Mouse (Mus musculus): ENCODE data around the gene Dis3l2. TPM values are rescaled to one million over a fixed set of nuclear protein-coding genes. Genes with fewer than 3 reads are reported as not detected.

Dis3l2 gene
- total RNA-seq, 2 experiments from 2014 or later, result 12.5 to 14.2 TPM

DNA sequence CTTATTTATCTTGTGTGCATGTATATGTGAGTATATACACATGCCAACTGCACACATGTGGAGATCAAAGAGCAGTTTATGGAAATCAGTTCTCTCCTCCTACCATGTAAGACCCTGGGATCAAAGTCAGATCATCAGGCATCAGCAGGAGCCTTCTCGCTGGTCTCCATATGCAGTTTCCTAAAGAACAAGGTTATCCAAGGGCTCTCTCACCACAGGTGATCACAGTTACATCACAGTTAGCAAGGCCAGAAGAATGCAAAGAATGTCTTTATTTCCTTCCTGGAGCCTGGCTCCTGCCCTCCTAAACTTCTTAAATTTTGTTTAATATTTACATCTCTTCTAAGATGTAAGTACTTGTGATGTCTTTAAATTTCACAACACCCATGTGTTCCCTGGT lies 304.6 kb downstream of the Dis3l2 start:
- DNase-seq (ENCODE audit: low spot score in 2 of 2), result no peak

DNA sequence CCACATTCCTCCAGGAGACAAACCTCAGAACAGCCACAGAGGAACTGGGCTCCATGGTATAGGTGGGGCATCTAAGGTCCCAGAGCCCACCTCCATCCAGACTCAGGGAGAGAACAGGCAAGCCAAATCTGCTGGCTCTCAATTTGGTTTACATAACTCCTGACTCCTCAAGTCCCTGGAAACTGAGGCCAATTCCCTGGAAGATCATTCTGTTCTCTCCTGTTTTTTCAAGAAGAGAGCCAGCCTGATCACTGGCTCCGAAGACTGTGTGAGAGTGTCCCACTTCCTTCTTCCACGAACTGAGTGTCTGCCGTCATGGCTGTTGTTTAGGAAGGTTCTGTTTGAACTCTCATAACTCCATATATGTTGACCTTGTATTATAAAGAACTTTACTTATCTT lies 305.5 kb downstream of the Dis3l2 start:
- no peak for DNase-seq (ENCODE audit: low spot score in 2 of 2)

DNA sequence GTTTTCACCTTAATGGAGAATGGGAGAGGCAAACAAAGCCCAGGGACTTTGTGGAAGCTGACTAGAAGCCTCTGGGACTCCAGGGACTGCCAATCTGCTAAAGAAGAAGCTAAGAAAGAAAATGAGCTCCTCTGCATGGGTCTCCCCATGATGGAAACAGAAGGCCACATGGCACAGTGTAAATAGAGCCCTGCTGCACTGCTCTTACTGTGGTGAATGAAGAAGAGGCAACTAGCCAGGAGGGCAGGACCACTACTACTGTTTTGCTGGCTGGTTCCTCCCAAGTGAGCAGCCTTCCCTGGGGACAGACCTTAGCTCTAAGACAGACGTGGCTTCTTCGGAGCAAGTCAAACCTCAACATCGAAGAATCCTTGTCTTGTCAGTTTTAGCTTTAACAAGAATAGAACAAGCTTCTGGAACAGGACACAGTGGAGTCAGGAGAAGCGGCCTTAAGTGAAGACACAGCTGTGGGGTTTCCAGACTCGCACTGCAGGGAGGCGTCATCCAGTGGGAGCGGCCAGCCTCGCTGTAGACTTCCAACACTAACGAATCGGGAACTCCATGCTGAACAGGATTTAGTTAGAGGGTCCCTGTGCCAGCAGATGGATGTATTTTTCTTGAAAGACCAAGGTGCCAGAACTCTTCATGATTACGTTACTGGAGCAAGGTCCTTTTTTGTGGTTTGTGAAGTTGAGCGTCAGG lies 307.2 kb downstream of the Dis3l2 start:
- DNase-seq (ENCODE audit: low spot score in 2 of 2), result no peak

DNA sequence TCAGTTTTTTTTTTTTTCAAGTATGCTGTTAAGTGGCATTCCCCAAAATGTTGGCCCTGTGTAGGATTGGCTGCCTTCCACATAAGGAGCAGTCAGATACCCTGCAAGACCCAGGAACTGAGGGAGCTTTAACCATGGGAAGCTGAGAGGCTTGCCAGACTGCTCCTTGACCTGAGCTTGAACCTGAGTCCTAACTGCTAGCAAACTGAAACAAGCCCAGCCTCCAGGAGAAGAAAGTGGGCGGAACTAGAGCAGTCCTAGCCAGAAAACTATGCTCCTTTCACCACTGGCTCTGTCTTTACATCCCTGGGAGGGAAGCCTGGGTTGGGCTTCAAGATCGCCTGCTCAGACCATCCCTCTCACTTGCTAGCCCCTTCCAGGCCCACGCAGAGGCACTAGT lies 308.1 kb downstream of the Dis3l2 start:
- no peak for DNase-seq (ENCODE audit: low spot score in 2 of 2)

DNA sequence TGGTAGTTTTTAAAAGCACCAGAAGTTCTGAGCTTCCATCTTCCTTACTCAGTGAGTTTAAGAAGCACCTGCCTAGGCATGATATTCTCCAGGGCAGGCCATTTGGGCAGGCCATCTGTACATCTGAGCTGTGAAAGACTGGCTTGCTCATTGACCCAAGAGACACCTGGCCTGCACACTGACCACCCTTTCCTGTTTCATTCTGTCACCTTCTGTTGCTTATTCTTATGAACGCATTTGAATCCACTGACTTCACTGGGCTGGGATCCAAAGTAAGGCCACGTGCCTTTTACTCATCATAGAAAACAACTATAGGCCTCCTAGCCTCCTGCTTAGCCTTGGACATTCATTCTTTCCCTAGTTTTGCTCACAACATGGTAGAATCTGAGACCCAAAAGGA lies 309.0 kb downstream of the Dis3l2 start:
- DNase-seq (ENCODE audit: low spot score in 2 of 2), result no peak

DNA sequence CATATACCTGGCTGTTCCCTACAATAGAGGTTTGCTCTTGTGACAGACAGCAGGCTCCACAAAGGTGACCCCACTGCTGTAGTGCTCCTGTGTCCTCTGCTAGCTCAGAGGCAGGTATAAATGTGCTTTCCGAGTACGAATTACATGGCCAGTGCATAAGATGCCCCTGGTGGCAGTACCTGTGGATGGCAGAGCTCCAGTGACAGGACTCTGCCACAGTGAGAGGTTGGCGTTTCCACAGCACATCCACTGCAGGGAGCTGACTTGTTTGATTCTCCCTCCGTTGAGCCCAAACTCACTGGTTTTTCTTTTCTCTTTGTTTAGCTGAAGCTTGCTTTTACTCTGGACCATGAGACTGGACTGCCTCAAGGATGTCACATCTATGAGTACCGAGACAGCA lies 317.1 kb downstream of the Dis3l2 start:
- DNase-seq (ENCODE audit: low spot score in 2 of 2), result no peak

DNA sequence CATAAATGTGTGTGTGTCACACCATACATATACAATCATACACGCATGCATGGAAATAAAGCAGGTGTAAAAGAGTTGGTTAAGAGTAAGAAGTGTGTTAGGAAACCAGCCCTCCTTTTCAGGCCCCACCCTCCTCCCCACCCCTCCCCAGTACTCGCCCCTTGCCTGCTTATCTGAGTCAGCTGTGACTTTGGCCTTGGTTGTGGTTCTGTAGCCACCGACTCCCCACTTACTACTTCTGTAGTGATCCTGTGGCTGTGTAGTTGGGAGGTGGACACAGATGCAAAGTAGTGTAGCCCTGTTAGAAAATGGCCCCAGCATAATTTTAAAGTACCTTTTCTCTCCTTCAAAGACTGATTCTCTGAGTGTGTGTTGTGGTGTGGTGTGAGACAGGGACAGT lies 318.0 kb downstream of the Dis3l2 start:
- DNase-seq (ENCODE audit: low spot score in 2 of 2), result no peak

DNA sequence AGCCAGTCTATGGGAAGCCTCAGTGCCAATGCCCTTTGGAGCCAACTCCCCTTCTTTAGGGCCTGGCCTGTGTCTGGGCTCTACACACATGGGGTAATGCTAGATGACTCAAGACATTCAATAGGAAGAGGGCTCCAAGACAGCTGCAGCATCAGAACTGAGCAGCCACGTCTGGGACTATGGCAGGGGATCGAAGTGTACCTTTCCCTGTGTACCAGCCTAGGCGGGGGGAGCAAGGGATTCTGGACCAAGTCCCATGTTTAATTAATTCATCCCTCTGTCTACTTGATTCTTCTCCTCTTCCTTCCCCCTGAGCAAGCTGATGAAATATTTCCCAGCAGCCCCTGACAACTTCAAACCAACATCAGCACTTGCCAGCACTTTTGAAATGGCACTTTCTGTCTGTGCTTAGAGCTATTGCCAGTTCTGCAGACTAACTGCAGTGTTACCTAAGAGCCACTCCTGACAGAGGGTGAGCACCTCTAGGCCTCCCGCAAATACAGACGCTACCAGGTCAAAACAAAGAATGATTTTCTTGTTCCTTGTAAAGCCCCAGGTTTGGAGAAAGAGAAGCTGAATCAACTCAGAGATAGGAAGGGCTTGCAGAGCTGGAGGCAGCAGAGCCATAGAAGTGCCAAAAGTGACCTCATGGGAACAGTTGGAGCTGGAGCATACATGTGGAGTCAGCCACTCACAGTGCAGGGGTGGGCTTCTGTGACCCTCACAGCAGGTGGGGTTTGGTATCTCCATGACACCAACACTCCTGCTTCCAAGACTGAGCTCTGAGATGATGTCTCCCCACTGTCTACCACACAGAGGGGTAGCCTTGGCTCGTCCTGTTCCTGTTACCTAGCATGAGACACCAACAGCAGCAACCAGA lies 319.9 kb downstream of the Dis3l2 start:
- DNase-seq (ENCODE audit: low spot score in 2 of 2), result no peak

DNA sequence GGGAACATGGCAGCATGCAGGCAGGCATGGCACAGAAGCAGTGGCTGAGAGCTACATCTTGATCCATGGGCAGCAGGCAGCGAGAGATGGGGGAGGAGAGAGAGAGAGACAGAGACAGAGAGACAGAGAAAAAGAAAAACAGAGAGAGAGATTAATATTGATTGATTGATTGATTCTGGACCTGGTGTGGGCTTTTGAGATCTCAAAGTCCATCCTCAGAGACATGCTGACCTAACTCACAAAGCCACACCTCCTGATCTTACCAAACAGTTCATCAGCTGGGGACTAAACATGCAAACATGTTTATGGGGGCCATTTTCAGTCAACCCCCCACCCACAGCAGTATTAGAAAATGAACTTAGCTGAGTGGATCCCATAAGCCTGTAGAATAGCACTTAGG lies 321.4 kb downstream of the Dis3l2 start:
- DNase-seq (ENCODE audit: low spot score in 2 of 2), result no peak

DNA sequence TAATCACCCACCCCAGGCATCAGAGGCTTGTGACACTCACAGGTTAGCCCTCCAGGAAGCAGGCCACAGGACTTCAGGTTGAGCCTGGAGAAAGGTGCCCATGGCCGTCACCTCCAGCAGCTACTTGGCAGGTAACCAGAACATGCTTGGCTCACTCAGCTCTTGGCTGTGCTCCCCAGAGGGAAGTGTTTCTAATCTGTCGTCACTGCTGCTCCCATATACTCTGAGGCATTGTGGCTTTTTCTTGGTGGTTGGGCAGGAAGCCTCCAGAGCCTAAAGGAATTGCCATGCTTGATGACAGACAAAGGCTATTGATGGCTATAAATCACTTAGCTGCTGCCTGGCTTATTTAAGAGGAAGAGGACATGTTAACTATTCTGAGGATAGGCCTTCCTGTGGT lies 325.2 kb downstream of the Dis3l2 start:
- no peak for DNase-seq (ENCODE audit: low spot score in 2 of 2)

DNA sequence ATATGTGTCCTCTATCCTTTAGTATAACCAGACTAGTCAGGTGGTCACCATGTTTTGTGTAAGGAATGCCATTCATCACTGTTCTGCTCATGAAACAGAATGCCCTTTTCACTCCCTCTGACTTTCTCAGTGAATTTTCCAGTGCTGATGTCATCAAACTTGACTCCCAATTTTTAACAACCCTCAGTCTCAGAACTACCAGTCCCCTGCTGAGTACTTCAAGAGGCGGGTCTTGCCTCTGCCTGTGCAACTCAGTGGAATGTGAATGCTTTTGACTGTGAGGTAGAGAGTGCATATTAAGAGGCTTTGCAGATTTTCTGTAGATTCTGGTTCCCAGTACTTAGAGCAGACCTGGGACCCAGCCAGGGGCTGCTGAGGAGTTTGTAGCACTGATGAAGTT lies 327.0 kb downstream of the Dis3l2 start:
- no peak for DNase-seq (ENCODE audit: low spot score in 2 of 2)

DNA sequence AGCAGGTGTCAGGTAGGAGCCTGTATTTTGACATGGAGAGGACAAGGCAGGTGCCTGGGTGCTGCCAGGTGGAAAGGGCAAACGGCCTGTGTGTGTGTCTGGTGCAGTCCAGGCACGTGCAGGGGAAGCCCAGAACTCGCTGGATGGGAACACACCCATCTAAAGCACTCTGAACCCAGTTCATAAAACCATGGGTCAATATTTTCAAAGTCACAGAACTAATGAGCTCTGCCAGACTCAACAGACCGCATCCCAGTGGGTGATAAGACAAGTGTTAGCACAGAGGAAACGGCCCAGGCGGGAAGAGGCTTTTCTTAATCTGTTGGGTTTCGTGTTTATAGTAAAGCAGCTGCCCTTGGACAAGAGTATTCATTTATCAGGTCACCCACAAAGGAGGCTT lies 328.9 kb downstream of the Dis3l2 start:
- DNase-seq (ENCODE audit: low spot score in 2 of 2), result no peak

DNA sequence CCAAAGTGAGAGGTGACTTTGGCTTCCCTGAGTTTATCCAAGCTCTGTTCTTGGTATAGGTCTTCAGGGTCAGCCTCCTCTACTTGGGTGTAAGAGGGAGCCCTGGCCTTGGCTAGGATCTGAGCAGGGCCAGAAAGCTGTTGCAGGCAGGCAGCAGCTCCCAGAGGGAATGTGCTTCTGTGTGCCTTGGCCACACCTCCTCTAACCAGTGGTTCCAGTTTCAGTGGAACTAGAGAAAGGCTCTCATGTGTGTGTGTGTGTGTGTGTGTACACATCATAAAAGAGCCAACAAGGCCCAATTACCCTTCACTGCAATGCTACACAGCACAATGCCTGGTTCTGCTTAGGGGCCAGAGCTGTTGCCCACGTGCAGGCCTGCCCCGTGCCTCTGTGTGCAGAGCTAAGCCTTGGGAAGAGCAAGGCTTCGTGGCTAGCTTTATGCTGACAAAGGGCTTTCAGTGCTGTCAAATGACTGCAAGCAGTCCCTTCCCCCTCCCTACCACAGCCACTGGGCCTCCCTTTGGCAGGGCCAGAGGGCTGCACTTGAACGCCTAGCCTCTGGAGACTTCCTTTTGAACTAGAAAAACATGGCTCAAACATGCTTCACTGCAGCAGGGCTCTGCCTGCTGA lies 332.0 kb downstream of the Dis3l2 start:
- DNase-seq (ENCODE audit: low spot score in 2 of 2), result peak in 1 of 2 experiments; percentile 22

DNA sequence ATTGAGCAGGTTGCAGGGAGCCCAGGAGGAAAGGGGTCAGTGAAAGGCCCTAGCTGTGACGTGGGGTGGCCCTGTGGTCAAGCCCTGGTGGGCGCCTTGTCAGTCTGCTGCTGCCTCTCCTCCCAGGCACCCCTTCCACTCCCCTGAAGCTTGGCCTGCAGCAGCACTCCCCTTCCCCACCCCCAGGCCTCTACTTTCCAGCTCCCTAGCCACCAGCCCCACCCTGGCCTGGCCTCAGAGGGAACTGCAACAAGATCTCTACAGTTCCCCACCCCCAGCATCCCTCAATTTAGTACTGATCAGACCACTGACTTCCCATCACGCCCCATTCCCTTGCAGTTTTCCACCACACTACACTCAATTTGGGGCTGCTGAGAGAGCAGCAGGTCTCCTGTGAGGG lies 332.7 kb downstream of the Dis3l2 start:
- DNase-seq (ENCODE audit: low spot score in 2 of 2), result peak in 1 of 2 experiments; percentile 20

DNA sequence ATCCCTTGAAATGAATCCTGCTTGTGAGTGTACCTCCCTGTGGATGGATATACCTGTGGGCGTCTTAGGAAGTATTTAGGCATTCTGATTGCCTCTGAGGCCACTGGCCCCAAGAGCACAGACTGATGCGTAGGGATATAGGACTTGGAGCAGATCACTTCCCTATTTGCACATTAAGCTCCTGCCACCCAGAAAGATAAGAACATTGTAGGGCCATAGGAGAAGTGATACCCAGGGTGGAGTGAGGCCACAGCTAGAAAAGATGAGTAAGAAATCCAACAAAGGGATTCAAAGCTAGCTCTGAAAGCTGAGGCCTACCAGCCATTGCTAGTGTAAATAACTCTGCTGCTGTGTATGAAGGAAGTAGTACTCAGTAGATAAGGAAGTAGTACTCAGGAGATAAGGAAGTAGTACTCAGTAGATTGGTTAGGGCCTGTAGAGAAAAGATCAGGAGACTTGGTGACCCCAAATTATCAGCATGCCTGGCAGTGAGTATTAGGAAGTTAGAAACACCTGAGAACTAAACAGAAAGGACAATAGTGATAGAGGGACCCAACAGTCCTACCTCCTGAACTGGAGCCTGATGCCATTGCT lies 335.0 kb downstream of the Dis3l2 start:
- DNase-seq (ENCODE audit: low spot score in 2 of 2), result no peak

DNA sequence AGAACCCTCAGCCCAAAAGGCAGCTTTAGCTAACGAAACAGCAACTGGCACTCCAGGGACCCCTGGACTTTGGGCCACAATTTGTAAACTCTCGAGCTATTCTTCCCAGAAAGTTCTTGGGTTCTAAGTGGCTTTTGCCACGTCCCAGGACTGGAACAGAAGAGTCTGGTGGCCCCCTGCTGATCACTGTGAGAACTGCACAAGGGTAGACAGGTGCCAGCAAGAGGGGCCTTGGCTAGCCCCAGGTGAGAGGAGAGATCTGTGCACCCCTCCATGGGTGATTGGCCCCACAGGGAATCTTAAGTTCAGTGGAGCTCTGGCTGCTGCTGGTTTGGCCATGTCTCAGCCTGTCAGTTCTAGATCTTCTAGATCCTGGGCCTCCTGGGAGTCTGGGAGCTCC lies 337.5 kb downstream of the Dis3l2 start:
- peak; percentile 74 to 78 for DNase-seq (ENCODE audit: low spot score in 2 of 2)

DNA sequence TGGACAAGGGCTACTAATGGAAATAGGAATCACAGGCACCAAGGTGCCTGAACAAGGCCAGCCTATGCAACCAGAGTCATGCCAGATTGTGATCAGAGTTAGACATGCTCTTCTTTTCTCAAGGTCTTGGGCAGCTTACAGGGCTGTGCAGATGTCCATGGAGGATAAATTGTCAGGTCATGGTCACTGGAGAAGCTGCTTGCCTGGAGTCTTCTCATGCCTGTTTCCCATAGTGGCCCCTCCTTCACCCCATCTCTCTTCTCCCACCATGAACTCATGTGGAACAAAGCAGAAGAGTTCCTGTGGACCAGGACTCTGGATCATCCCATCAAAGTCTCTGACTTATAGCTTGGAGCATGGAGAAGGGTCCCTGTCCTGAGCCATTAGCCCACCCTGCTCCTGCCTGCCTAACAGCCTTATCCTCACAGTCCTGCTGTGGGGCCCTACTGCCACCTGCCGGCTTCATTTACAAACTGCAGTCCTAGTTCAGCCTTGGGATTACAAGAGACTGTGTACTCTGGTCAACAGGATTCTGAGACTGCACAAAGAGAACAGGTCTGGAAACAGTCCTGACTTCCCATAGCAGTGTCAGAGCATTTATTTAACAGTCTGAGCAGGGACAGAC lies 338.3 kb downstream of the Dis3l2 start:
- peak; percentile 74 for DNase-seq (ENCODE audit: low spot score in 2 of 2)

DNA sequence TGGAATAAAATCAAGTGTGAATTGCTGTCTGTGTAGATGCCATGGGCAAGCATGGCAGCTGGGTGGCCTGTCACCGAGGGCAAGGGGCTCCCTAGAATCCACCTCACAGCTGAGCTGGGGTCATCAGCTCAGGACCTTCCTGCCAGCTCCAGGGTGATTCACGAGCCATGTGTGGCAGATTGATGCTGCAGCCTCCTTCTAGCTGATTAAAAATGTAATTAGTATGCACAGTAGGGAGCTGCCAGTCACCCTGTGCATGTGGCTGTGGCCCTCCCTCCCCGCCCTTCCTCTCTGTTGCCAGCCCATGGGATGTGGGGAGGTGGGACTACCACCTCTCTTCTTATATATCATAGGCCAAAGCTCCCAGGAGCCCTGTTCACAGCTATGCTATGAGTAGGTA lies 346.5 kb downstream of the Dis3l2 start:
- no peak for DNase-seq (ENCODE audit: low spot score in 2 of 2)

DNA sequence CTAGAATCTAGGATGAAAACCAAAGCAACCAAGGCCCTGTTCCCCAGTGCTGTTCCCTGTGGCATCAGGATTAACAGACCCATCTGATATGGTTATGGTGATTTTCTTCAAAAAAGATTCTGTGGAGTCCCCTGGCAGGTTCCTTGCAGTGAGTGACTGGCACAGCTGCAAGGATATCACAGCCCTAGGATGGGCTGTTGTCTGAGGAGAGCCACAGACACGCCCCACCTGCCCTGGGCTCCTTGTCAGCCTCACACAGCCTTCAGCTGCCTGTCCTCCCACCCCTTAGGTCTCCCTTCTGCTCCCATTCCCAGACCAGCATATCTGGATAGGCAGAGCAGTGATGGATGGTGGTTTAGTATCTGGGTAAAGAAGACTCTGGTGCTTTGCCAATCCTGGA lies 347.1 kb downstream of the Dis3l2 start:
- no peak for DNase-seq (ENCODE audit: low spot score in 2 of 2)

DNA sequence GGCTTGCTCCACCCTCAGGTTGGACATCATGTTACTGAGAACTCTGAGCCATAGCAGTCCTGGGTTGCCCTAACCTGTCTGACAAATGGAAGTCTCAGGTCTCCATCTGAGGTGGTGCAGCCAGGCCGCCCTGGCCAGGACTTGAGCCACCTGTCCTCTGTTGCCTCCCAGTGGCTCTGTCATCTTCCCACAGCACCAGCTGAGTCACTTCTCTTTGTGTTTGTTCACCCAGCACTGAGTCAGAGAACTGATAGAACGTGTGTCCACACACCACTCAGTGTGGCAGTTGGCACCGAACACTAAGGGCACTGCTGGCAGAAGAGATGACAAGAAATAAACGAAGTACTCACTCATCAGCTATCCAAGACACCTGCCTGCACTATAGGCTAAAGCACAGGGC lies 347.8 kb downstream of the Dis3l2 start:
- DNase-seq (ENCODE audit: low spot score in 2 of 2), result no peak

DNA sequence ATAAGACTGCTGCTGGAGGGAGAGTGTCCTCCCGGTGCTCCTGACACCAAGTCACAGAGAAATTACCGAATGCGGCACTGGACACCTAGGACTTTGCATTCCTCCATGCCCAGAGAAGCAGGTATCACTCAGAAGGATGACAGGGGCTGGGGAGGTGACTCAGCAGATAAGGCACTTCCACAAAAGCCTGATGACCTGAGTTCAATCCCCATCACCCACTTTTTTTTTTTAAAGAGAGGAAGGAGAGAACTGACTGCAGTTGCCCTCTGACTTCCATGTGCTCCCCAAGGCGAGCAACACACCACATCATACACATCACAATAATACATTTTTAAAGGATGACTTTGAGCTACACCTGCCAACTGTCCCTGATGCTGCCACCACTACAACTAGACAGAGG lies 353.5 kb downstream of the Dis3l2 start:
- no peak for DNase-seq (ENCODE audit: low spot score in 2 of 2)
